Mouse (Mus musculus): ENCODE data around the gene Cyp51.
"Not testable (repeated sequence)": the region's sequence is repeated elsewhere in the genome, so short reads cannot be mapped to it uniquely, and the experiment has no call there.

Cyp51 gene

DNA sequence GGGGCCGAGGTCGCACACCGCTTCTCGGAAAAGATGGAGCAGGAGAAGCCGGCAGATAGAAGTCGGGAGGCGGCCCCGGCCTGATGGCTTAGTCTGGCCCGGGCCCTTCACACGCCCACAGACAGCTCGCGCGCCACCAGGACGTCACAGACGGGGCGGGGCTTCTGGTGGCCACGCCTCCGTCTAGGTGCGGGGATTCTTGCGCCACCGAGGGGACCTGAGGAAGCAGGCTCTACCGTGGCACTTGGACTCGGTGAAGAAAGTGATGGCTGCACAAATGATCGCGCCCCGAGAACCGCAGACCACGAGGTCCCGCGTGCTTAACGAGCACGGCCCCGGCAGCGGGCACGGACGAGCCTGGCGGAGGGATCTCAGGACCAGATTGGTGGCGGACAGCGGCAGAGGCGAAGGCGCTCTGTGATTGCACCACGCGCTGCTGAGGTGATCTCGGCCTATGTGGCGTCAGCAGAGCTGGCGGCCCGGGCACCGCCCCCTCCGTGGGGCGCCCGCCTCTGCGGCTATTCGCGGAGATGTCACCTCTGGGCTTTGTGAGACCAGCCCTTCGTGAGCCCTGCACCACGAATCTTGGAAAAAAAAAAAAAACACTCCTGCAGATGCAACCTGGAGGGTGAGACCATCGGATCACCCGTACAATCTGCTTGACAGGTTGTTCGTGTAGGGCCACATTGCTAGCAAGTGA, at the start of gene Cyp51:
Cyp51 (minus strand) TSS at position 406 of the 700 bp plus-strand sequence.
- peak; percentile 89 to 92 for DNase-seq (ENCODE audit: low spot score in 2 of 2)

DNA sequence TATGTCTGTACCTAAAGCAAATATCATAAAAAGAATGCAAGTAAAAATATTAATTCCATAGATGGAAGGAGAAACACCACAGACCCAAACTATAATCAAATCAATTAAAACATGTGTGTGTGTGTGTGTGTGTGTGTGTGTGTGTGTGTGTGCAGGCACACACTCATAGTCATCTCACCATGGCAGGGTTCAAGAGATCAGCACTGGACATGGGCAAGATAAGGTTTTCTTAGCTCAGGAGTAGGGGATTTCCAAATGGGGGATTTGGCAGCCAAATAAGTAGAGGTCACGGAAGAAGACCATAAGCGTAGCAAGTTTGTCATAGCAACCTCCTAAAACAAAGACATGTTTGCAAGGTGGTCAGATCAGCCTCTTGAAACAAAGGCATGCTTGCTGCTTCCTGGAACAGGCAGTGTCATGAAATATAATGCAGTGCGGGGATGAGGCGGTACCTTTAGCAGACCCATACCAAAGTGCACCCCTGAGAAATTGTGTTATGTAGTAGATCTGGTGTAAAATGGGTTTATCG, 8.1 kb upstream of the Cyp51 start:
- DNase-seq (ENCODE audit: low spot score in 2 of 2): no peak

DNA sequence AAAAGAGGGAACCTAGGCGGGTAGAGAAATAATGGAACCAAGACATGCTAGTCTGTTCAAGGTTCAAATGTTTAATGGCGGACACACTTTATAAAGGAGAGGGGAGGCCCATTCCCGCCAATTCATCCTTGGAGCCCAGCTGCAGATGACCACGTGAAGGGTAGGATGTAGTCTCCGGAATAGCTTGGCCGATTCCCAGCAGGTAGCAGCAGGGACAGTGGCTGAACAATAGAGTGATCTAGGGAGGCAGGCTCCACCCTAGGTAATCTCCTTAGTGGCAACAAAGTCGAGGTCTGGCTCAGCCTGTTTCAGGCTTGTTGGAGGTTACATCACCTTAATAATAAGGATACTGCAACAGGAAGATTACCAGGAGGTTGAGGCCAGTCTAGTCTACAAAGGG, 2.5 kb upstream of the Cyp51 start:
- not testable (repeated sequence) for DNase-seq (ENCODE audit: low spot score in 2 of 2)

DNA sequence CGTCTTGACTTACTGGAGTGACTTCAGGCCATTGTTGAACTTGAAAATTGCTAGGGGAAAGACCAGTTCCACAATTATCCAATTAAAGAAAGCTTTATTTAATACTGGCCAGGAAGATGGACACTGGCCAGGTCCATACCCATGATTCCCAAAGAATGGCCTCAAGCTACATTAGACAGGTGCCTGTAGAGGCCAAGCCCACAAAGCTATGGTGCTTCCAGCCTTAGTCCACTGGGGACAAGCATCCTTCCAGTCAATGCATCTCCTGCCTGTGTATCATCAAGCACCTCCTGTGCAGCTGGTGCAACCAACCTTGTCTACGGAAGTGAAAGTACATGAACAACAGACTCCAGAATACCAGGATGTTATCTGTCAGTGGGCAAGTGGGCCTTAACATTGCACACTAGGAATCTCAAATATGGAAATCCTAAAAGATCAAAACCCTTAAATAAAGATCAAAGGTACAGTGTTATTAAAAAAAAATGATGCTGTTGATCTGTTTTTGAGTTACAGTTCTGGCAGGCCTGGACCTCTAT, 1.2 kb upstream of the Cyp51 start:
- DNase-seq (ENCODE audit: low spot score in 2 of 2): no peak

DNA sequence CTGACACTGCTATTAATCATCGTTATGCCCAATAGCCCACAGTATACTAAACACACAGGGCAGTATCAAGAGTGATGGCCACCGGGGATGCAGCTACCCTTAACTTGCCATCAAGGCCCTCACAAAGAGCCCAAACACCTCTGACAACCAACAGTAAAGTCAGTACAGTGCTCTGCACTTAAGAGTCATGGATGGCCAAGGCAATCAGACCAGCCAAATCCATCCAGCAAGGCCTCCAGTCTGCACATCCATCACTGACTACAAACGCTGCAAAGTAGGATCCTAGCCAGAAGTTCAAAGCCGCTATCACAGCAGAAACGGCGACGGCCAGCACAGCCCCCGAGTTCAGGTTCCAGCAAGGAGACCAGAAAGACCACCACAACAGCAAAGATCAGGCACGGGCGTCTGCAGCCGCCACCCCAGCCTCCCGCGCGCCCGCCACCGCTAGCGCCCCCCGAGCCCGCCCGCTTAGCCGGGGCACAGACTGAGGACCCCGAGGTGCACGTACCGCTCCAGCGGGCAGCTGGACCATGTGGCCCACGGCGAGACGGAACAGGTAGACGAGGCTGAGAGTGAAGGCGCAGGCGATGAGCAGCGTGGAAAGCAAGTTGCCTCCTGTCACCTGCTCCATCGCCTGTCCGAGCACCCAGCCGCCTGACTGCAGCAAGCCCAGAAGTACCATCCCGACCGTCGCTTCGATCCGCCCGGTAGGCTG, 763 bp downstream of the Cyp51 start:
- DNase-seq (ENCODE audit: low spot score in 2 of 2): peak; percentile 21 to 43

DNA sequence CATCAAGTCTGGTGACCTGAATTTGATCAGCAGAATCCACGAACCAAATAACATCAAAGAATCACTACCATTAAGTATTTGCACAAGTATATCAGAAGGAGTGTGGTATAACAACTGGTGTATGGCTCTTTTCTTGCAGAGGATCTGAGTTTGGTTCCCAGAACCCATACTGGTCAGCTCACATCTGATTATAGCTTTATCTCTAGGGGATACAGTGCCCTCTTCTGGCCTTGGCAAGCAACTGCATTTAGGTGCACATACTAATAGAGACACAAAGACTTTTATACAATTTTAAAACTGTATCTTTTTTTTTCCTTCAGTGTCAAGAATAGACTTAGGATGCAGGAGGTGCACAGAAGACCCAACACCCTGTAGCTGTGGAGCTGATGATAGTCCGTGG, 2.8 kb downstream of the Cyp51 start:
- no peak for DNase-seq (ENCODE audit: low spot score in 2 of 2)

DNA sequence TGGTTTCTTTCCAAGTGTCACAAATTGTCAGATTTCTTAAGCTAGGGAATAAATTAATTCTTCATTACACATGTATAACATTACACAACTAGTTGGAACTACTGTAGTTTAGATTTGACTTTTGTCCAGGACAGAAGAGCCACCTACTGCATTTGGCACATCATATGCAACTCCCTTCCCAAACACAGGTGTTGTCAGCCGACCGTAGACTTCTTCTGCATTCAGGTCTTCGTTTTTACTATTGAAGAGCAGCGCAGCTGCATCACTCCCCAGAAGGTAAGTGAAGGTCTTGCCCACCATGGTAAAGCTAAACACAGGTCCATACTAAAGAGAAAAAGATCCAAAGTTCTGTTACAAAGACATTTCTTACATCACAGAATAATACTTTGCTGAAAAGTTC, 3.5 kb downstream of the Cyp51 start:
- no peak for DNase-seq (ENCODE audit: low spot score in 2 of 2)

DNA sequence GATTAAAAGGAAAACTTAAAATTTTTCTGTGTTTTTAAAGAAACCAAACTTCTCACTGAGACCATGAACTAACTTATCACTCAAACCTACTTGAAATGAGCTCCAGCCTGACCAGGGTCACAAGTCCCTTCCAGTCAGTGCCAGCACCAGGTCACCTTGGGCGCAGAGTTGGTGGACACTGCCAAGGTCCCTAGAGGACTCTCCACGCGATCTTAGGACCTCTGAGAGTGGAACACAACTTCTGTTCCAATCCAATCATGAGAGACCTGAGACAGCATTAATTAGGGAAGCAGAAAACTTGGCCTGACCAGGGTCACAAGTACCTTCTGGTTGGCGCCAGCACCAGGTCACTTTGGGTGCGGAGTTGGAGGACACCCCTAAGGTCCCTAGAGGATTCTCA, 10.1 kb downstream of the Cyp51 start:
- no peak for DNase-seq (ENCODE audit: low spot score in 2 of 2)

DNA sequence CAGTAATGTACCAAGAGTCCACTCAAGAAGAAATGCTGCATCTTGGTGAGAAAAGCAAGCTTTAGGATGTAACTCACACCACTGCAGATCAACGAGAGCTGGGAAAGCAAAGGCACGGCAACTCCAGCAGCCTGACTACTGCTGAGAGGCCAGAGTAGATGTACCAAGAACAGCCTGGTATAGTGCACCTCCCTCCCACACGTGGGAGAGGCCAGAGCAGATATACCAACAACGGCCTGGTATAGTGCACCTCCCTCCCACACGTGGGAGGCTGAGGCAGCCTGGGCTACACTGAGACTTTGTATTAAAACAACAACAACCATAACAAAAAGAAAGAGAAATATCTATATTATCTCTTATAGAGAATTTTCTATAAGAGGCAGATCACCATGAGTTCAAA, 16.4 kb downstream of the Cyp51 start:
- no peak for DNase-seq (ENCODE audit: low spot score in 2 of 2)

DNA sequence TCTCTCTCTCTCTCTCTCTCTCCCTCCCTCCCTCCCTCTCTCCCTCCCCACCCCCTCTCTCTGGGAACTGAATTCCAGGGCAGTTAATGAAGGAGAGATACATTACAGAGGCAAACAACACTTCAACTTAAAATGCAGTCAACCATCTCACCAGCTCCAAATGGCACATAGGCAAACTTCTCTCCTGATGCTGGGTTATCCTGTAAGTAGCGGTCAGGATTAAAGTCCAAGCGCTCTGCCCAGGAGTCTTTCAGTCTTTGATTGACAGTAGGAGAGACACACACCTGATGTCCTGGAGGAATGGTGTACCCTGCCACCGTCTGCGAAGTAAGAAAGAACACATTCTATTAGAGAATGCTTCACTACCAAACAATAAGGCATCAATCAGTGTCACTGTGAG, 18.2 kb downstream of the Cyp51 start:
- no peak for DNase-seq (ENCODE audit: low spot score in 2 of 2)

DNA sequence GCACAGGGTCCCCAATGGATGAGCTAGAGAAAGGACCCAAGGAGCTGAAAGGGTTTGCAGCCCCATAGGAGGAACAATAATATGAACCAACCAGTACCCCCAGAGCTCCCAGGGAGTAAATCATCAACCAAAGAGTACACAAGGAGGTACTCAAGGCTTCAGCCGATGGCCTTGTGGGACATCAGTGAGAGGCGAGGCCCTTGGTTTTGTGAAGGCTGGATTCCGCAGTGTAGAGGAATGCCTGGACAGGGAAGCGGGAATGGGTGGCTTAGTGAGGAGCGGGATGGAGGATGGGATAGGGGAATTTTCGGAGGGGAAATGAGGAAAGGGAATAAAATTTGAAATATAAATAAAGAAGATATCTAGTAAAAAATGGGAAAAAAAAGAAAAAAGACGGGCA, 19.6 kb downstream of the Cyp51 start:
- no peak for DNase-seq (ENCODE audit: low spot score in 2 of 2)

DNA sequence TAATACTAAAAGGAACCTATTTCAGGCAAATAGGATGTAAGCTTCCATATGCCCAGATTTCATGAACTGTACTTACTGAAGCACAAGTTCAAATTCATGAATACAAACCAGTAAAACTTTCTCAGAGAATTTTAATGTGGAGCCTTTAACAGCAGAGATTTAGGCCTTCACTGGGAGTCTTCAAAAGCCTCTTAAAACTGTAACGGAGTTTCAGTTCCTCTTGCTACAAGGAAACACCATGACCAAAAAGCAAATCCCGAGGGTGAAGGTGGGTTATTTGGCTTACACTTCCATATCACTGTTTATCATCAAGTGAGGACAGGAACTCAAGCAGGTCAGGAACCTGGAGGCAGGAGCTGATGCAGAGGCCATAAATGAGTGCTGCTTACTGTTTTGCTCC, 23.0 kb downstream of the Cyp51 start:
- no peak for DNase-seq (ENCODE audit: low spot score in 2 of 2)

DNA sequence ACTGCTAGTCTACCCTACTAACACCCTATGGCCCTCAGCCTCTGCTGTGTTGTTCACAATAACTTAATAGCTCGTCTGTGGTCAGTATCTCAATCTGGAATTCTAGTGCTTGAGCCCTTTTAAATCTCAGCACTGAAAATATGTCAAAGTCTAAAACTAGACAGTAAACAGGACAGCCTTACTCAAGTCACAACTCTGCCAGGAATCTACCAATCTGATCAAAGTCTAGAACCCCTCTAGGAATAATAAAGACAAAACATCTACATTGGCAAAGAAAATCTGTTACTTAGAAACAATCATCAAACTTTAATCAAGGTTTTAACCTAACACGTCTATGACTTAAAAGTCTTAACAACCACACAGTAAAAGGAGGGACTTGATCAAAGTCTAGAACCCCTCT, 23.7 kb downstream of the Cyp51 start:
- no peak for DNase-seq (ENCODE audit: low spot score in 2 of 2)

DNA sequence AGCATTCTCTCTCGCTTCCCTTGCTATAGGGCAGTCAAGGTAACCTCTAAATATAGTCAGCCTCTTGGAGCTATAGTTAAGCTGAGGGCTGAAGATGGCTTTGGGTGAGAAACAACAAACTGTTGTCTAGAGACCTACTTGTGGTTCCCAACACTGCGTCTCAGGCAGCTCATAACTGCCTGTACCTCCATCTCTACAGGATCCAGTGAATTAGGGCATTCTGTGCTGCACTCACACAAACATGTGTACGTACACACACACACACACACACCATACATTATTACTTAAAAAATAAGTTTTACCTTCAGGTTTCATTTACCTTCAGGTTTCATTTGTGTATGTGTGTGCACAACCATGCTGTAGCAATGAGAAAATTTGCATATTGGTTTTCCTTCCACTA, 25.5 kb downstream of the Cyp51 start:
- no peak for DNase-seq (ENCODE audit: low spot score in 2 of 2)

DNA sequence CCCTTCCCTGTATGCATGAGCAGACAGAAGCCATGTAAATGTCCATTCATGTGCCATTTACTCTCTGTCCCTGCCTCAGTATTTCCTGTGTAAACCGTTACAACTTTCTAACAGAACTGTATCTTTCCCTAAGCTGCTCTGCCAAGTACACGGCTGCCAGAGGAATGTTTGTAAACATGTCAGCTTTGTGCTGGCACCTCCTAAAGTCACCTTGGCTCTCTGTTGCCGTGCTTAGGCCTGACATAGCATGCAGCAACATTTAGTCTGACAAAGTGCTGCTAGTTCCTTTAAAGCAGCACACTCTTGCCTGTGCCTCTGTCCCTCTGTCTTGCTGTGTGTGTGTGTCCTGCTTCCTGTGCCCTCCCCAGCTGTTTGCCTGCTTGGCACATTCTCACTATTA, 37.3 kb downstream of the Cyp51 start:
- no peak for DNase-seq (ENCODE audit: low spot score in 2 of 2)

DNA sequence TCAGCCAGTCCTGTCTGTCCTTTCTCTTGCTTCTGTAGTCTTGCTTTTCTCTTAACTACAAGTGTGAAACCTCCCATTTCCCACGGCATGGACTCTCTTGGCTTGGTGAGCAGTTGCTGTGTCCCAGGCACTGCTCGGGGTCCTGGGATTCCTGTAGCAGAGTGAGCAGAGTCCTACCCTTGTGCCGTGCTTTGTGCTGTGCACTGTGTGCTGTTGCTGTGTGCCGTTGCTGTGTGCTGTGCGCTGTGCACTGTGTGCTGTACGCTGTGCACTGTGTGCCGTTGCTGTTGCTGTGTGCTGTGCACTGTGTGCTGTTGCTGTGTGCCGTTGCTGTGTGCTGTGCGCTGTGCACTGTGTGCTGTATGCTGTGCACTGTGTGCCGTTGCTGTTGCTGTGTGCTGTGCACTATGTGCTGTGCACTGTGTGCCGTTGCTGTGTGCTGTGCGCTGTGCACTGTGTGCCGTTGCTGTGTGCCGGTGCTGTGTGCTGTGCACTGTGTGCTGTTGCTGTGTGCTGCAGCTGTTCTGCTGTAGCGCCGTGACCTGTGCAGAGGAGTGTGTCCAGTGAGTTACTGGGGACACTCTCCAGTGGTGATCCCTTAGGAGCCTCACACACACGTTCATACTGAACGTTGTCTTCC, 38.0 kb downstream of the Cyp51 start:
- no peak for DNase-seq (ENCODE audit: low spot score in 2 of 2)

DNA sequence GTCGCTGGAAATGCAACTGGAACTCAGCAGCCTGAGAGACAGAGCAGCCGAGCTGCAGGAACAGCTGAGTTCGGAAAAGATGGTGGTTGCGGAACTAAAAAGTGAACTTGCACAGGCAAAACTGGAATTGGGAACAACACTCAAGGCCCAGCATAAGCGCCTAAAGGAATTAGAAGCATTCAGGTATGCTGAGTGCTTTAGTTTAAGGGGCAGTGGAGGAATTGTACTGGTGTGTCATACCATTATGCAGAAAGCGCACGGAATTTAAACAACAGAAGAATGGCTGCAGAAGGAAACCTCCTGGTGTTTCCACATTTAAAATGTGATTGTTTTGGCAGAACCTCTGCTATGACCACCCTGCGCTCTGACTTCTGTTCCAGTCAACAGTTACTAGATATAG, 44.2 kb downstream of the Cyp51 start:
- DNase-seq (ENCODE audit: low spot score in 2 of 2): no peak

DNA sequence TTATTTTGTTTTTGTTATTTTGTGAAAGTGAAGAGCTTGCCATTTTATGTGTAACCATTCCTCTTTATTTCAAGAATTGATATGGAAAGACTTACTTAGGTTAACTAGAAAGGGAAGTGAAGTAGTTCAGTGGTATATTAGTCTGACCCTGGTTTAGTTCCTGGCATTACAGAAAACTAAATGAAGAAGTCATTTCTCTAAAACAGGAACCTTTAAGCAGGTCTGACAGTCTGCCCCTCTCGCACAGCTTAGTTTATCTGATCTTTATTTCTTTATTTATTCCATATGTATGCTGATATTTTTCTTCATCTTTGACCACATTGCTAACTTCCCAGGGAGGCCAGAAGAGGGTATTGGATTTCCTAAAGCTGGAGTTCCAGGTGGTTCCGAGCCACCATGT, 63.6 kb downstream of the Cyp51 start:
- no peak for DNase-seq (ENCODE audit: low spot score in 2 of 2)

DNA sequence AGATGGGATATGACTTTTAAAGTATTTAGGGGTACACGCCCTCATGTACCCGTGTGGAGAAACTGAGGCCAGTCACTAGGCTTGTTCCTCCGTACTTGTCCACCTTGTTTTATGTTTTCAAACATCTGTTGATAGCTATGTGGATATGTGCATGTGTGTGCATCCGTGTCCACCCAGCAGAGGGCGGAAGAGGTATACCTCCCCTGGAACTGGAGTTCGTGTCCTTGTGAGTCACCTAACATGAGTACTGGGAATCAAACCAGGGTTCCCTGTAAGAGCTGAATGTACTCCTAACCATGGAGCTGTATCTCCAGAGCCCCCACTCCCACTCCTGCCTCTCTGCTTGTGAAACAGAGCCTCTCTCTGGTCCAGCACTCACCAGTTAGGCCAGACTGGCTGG, 64.2 kb downstream of the Cyp51 start:
- no peak for DNase-seq (ENCODE audit: low spot score in 2 of 2)

DNA sequence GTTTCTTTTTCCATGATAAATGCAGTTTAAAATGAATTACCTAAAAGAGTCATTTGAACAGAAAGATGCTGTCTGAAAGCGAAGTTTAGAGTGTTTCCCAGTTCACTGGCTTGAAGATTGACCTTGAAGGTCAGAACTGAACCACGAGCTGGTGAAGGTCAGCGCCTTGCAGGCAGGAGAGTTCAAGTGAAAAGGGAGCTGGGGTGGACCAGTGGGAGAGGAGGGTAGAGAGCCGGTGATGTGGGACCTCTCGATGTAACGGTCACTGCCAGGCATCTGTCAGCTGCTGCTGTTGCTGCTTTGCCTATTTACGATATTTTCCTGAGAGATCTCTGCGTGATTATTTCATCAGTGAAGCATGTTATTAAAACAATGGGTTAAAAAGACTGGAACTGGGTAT, 65.2 kb downstream of the Cyp51 start:
- DNase-seq (ENCODE audit: low spot score in 2 of 2): no peak

DNA sequence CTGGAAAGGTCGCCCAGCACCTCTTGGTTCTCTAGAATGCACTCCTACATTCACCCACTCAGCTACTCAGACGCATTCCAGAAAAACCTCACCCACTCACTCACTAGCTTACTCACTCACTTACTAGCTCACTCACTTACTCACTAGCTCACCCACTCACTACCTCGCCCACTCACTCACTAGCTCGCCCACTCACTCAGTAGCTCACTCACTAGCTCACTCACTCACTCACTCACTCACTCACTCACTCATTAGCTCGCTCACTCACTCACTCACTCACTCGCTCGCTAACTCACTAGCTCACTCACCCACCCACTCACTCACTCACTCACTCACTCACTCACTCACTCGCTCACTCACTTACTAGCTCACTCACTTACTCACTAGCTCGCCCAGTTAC, 67.9 kb downstream of the Cyp51 start:
- DNase-seq (ENCODE audit: low spot score in 2 of 2): no peak

DNA sequence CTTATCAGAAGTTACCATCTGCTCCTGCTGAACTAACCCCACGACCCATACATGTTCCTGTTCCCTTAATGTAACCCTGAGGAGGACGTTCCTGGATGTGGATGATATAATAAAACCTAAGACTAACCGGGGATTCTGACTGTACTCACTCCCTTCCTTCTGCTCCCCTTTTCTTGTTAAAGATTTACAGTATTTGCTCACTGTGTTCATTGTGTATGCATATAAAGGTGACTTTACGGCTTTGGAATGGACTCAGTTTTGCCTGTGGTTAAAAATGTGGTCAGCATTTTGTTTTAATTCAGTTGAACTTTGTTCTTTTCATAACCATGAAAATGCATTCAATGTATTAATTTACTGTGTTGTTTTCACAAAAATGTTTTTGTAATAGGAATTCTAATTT, 72.7 kb downstream of the Cyp51 start:
- DNase-seq (ENCODE audit: low spot score in 2 of 2): no peak

All from right cerebral cortex, adult 2 months (tissue).